Mouse (Mus musculus) ES-Bruce4 (cell line): ENCODE measurements around the gene Ust. TPM values are rescaled to one million over a fixed set of nuclear protein-coding genes. Genes with fewer than 3 reads are reported as not detected.

Source experiments
- H3K27ac ChIP-seq: 2 replicates; pipeline ENCODE4 v1.5.1; 2012; ENCODE audit warnings: low read length, inconsistent platforms; ENCODE audit not compliant: insufficient read depth
- H3K27me3 ChIP-seq: 2 replicates; pipeline ENCODE4 v1.6.1; 2012; ENCODE audit warnings: mild to moderate bottlenecking, low read length, inconsistent platforms; ENCODE audit not compliant: control insufficient read depth, poor library complexity, insufficient read depth, severe bottlenecking
- H3K36me3 ChIP-seq: 2 replicates; pipeline ENCODE4 v1.6.1; 2012; ENCODE audit warnings: inconsistent platforms, mild to moderate bottlenecking, low read length, moderate library complexity; ENCODE audit not compliant: control insufficient read depth, poor library complexity, insufficient read depth, severe bottlenecking
- H3K4me1 ChIP-seq: one replicate; pipeline ENCODE4 v1.8.1; 2011; ENCODE audit warnings: low read length; ENCODE audit not compliant: control insufficient read depth, insufficient read depth
- H3K4me3 ChIP-seq: 2 replicates; pipeline ENCODE4 v1.5.1; 2011; ENCODE audit warnings: low read depth, mild to moderate bottlenecking, low read length
- H3K9ac ChIP-seq: 2 replicates; pipeline ENCODE4 v1.6.1; 2012; ENCODE audit warnings: low read depth, mild to moderate bottlenecking, inconsistent platforms; ENCODE audit not compliant: poor library complexity, severe bottlenecking
- H3K9me3 ChIP-seq: replicated peaks from 2 replicates; pipeline ENCODE4 v1.6.1; 2012; ENCODE audit warnings: mild to moderate bottlenecking, low read length, inconsistent platforms; ENCODE audit not compliant: control insufficient read depth, poor library complexity, insufficient read depth, severe bottlenecking
- CTCF ChIP-seq: IDR thresholded peaks from one replicate; pipeline ENCODE4 v1.8.1; 2011; ENCODE audit warnings: low read depth, low read length
- EP300 ChIP-seq: IDR thresholded peaks from 2 replicates; pipeline ENCODE4 v1.6.1; 2011; ENCODE audit warnings: low read depth, low read length; ENCODE audit not compliant: insufficient read depth
- POLR2A ChIP-seq: IDR thresholded peaks from one replicate; pipeline ENCODE4 v1.8.1; 2011; ENCODE audit warnings: low read length; ENCODE audit not compliant: insufficient read depth
- polyA plus RNA-seq: library from polyadenylated mRNA; stranded (reverse); fragments of >200 nt; gene quantifications from 2 replicates; pipeline ENCODE4 v1.2.4, GENCODE M21; 2011; ENCODE audit warnings: low read depth; ENCODE audit not compliant: missing spikeins, insufficient read depth, insufficient read length

Ust gene
- polyA plus RNA-seq, 1 experiment: 0.99 TPM

DNA sequence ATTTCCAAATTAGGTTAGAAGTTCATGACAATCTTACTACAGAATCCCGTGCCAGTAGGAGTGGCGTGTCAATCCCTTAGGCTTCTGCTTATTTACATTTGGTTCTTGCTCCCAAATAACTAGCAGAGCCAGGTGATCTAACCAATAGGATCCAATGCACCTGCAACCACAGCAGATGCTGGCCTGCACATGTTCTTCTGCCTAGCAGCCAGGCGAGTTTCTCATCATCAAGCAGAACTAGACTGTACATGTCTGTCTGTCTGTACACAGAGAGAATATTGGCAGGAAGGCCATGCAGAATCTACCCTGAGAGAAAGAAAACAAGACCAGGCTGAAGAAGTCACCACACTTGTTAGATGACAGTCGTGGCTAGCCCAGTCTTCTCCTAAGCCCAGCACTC, 113.5 kb downstream of the Ust start:
- TF ChIP-seq POLR2A (no peak), EP300 (no peak), CTCF (no peak)
- Histone ChIP-seq H3K4me1 (no peaks in the 10 kb centered on the region), H3K36me3 (no peaks in the 10 kb centered on the region), H3K27ac (no peak overlapping the region), H3K27me3 (no peaks in the 10 kb centered on the region; the same call in 1 of the 2 replicates), H3K9me3 (no peaks in the 10 kb centered on the region), H3K4me3 (no peak overlapping the region), H3K9ac (no peak overlapping the region)

DNA sequence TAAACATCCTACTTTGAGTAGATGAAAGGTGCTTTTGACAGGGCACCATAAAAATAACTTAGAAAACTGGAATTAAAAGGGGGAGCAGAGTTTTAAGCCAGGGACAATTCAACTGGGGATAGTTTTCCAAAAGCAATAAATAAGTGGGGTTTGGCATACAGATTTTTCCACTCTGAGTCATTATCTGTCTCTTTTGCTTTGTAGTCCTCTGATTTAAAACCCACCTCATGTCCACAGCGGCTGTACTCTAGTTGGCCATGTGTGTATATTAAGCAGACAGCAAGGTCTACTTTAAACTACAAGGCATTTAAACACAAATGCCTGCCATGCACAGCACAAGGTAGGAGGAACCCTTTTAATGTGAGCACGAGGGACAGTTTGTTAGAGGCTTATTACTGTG, 126.4 kb downstream of the Ust start:
- TF ChIP-seq POLR2A: no peak
- TF ChIP-seq EP300: no peak

DNA sequence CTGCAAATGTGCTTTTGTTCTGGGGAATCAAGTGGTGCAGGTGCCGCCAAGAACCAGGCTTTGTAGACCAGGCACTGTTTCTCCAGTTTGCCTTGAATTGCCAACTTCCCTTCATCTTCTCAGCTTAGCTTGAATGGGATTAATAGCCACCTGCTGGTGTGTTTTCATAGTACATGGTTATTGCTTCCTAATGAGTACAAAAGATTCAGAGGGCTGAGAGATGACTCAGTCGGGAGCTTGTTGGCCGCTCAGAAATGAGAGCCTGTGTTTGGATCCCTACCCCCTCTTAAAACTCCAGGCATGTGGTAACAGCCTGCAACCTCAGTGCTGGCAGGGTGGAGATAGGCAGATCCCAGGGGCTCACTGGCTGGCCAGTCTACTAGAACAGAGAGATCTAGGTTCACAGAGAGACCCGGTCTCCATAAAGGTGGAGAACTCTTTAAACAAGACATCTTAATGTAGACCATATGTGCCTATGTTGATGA, 127.3 kb downstream of the Ust start:
- Histone ChIP-seq H3K36me3 (no peaks in the 10 kb centered on the region), H3K9ac (no peak overlapping the region), H3K4me1 (no peaks in the 10 kb centered on the region), H3K4me3 (no peak overlapping the region), H3K27ac (no peak overlapping the region), H3K9me3 (peaks cover 8% of the 10 kb centered on the region; the same call in 1 of the 2 replicates), H3K27me3 (no peaks in the 10 kb centered on the region)
- TF ChIP-seq EP300 (no peak), POLR2A (no peak), CTCF (no peak)

More for the DNA sequence above, 126.4 kb downstream of the Ust start:
- no peaks in the 10 kb centered on the region for H3K27me3 ChIP-seq
- no peaks in the 10 kb centered on the region for H3K4me1 ChIP-seq
- no peaks in the 10 kb centered on the region for H3K36me3 ChIP-seq
- no peak overlapping the region for H3K4me3 ChIP-seq
- peaks cover 12% of the 10 kb centered on the region; the same call in 1 of the 2 replicates for H3K9me3 ChIP-seq
- H3K27ac ChIP-seq: no peak overlapping the region
- no peak overlapping the region for H3K9ac ChIP-seq

DNA sequence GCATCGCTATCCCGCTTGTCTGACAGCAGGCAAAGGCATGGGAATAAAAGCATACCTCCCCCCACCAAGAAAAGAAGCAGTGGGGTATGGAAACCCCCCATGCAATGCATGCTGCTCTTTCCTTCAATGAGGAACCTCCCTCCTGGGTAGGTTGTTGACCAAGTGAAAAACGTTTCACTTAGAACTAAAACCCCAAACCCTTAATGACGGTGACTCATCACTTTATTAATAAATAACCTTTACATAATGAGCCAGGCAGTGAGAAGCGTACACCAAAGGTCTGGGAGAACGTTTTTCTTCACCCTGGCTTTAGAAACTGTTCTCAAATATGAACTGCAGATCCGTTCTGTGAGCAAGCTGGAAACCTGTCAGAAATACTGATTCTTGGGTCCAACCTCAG, 130.4 kb downstream of the Ust start:
- H3K4me1 ChIP-seq: no peaks in the 10 kb centered on the region
- no peak overlapping the region for H3K27ac ChIP-seq
- H3K9ac ChIP-seq: no peak overlapping the region
- H3K27me3 ChIP-seq: no peaks in the 10 kb centered on the region
- no peak for TF ChIP-seq EP300
- TF ChIP-seq CTCF: no peak
- TF ChIP-seq POLR2A: no peak
- no peak overlapping the region for H3K4me3 ChIP-seq
- no peaks in the 10 kb centered on the region for H3K36me3 ChIP-seq
- peaks cover 8% of the 10 kb centered on the region; the same call in 1 of the 2 replicates for H3K9me3 ChIP-seq

DNA sequence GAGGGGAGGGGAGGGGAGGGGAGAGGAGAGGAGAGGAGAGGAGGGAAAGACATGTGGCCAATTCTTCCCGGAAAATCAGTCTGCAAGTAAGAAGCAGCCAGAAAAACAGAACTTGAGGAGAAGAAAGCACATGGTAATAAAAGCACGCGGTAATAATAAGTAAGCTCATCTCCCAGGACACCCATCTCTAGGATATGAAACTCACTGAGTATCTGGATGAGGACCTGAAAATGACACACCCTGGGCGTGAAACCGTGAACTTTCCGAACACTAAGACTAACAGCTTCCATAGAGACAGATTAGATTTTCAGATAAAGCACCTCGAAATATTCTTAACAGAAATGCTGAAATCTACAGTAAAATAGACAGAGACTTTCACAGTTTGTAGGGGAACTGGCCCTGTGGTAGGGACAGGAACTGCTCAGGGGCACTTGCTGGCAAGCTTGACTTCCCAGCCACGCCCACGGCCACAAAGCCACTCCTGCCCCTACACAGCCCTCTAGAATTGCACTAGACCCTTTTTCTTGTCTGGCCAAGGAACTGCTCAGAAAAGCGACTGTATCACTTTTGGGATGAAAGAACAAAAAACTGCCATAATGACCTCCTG, 148.6 kb downstream of the Ust start:
- TF ChIP-seq POLR2A: no peak
- TF ChIP-seq CTCF: no peak
- TF ChIP-seq EP300: no peak
- Histone ChIP-seq H3K27me3 (no peaks in the 10 kb centered on the region), H3K36me3 (no peaks in the 10 kb centered on the region)

DNA sequence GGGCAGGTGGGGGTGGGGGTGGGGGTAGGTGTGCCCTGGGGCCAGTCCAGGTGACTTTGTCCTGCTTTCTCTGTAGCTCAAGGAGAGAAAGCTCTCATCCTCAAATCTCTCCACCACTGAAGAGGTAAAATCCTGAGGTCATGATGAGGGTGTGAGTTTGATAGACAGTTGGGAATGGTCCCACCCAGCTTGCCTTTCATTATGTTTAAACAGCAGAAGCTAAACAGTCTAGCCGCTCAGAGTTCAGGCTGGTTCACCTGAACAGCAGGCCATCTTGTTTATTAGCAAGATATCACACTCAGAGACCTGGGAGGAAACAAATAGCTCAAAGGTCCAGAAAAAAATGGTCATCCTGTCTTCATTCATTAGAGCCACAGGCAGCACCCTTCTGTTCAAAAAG, 152.8 kb downstream of the Ust start:
- Histone ChIP-seq H3K27ac (no peak overlapping the region), H3K27me3 (no peaks in the 10 kb centered on the region), H3K36me3 (no peaks in the 10 kb centered on the region), H3K9me3 (no peaks in the 10 kb centered on the region), H3K4me3 (no peak overlapping the region), H3K9ac (no peak overlapping the region), H3K4me1 (peaks cover 1% of the 10 kb centered on the region)
- no peak for TF ChIP-seq CTCF
- TF ChIP-seq EP300: no peak
- TF ChIP-seq POLR2A: no peak

More for the DNA sequence above, 148.6 kb downstream of the Ust start:
- H3K4me3 ChIP-seq: no peak overlapping the region
- no peak overlapping the region for H3K27ac ChIP-seq
- no peaks in the 10 kb centered on the region for H3K9me3 ChIP-seq
- no peak overlapping the region for H3K9ac ChIP-seq
- H3K4me1 ChIP-seq: peaks cover 1% of the 10 kb centered on the region
